Mouse (Mus musculus) cerebellum, adult 11 months (tissue): Measurements from ENCODE around the gene Nat8f2.
"Not testable (repeated sequence)": the region's sequence is repeated elsewhere in the genome, so short reads cannot be mapped to it uniquely, and the experiment has no call there.

ENCODE experiments used
- DNase-seq: peaks from one replicate; pipeline ENCODE4 v3.0.0; 2022

The Nat8f2 gene

DNA sequence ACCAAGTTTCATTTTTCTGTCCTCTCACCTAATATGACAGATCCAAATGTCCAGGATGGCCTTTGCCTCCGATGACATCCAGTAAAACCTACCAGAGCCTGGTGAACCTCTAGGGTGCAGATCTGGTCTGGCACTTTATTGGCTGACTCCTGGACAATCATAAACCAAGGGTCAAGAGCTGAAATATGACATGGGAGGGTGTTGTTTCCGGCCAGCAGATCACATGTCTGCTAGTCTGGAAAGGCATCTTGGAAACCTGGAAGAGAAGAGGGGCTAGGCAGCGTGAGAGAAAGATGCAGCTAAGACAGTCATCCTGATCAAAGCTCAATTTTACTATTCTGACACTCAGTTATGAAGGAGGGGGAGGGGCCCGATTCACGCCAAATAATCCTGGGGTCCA lies at the start of gene Nat8f2:
Nat8f2 (minus strand) TSS at position 153 of the 400 bp plus-strand sequence.
- not testable (repeated sequence) for DNase-seq

GRCm38 (mm10) chr6:85918341-85918740 lies 49.4 kb upstream of the Nat8f2 start:
- not testable (repeated sequence) for DNase-seq

- no peak for DNase-seq
Observed at GRCm38 (mm10) chr6:85916596-85916995, 47.6 kb upstream of the Nat8f2 start.

DNA sequence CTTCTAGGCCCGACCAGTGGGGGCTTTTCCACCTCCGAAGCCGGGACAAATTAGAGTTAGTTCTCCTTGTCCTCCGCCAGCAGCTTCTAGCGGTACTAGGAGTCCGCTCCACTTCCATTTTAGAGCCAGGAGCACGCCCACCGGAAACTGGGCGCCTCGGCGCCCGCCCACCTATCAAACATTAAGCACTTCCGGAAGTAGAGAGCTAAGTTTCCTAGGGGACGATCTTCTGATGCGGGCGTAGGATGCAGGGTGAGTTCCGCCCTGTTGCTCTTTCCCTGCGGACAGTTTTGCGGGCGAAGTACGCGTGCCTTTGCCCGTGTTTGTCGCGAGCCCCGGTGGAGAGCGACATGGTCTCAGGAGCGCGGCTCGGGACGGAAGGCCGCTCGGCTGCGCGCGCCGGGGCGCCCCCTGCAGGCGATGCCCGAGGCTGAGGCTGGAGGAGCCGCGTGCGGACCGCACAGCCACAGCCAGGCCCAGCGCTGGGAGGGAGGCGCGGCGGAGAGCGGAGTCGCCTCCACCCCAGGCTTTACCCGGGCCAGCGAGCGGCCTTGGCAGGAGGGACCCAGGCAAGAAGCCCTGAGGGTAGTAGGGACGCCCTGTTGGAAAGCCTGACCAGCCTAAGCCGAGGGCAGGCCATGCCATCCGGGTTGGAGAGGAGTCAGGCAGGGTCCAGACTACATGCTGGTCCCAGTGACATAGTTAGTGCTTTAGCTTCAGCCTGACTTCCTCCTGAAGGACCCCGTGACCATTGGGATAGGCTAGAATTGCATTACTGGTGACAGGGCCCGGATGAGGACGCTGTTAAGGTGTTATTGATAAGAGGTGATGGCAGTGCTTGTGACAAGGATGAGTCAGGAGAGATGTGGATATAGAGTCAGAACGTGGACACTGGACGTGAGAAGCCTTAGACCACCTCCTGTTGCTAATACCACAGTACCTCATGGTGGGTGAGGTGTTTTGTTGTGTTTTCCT lies 46.9 kb upstream of the Nat8f2 start, which contains the start of gene Nat8f1:
Nat8f1 (minus strand) TSS at position 149 of the 975 bp plus-strand sequence.
- peak; percentile 81 for DNase-seq

DNA sequence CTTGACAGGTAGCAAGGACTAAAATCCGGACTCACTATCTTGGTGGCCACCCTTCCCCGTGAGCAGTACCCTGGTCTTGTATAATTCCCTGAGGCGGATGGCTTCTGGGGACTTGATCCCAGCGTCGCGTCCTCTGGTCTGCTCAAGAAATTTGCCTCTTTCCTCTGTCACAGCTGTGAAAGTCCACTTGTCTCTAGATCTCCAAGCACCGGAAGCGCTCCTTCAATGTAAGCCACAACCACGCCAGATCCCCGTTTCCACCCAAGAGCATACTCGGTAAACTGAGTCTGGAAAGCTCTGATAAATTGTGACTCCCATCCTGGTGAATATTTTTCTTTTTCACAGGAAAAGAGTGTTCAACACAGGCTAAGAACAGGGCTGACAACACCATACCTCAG lies 46.2 kb upstream of the Nat8f2 start:
- no peak for DNase-seq

- no peak for DNase-seq
Observed at GRCm38 (mm10) chr6:85911587-85911986, 42.6 kb upstream of the Nat8f2 start, which contains the start of gene Tprkb. Gene Tprkb, plus strand, starts transcription at chr6:85911865.

GRCm38 (mm10) chr6:85909704-85910103 lies 40.7 kb upstream of the Nat8f2 start:
- DNase-seq, result no peak

DNA sequence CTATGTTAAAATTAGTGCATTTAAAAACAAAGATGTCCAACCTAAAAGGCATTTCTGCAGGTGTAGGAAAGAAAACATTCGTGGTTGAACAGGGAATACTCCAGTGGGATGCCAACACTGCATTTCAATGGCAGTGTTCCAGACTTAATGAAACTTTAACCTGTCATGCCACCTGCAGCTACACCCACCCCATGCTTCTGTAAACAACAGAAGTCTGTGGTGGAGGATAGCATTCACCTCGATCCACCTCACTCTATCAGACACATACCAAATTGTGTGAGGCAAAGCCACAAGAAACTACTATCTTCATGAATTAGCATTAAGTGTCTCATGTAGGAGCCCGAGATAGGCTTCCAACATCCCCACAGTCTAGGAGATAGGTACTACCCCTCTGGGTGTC lies 39.4 kb upstream of the Nat8f2 start:
- DNase-seq, result no peak

- peak; percentile 16 for DNase-seq
Observed at GRCm38 (mm10) chr6:85906911-85907351, 38.0 kb upstream of the Nat8f2 start.

GRCm38 (mm10) chr6:85904642-85905061 lies 35.7 kb upstream of the Nat8f2 start, which contains the start of gene Nat8f4:
Gene Nat8f4, minus strand, starts transcription at chr6:85904884.
- peak; percentile 81 for DNase-seq

- DNase-seq, result no peak
Observed at GRCm38 (mm10) chr6:85902303-85902702, 33.3 kb upstream of the Nat8f2 start.

GRCm38 (mm10) chr6:85898596-85899475 lies 29.9 kb upstream of the Nat8f2 start:
- not testable (repeated sequence) for DNase-seq

DNA sequence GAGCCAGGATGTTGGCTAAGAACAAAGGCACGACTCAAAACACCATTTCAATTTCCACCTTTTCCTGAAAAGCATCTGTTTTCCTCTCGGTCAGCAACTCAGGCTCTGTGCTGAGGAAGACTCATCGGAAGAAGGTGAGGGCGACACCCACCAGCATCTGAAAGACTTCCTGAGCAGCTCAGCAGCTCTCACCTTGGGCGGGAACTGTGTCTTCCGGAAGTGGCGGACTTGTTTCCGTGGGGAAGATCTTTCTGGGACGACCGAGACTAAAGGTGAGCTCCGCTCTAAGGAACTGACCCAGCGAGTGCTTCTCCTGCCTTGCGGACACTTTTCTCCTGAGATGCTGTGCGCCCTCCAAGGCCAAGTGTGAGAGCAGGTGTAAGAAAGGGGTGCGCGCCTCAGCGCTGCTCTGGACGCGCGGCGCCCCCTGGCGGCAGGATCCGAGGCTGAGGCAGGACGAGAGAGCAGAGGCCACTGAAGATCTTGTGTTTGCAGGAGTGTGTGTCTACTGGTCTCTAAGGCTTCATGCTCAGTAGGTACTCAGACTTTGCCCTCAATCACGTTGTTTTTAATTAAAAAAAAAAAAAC lies 26.2 kb upstream of the Nat8f2 start:
- DNase-seq, result peak; percentile 29

GRCm38 (mm10) chr6:85888961-85889360 lies 20.0 kb upstream of the Nat8f2 start:
- DNase-seq, result no peak

DNA sequence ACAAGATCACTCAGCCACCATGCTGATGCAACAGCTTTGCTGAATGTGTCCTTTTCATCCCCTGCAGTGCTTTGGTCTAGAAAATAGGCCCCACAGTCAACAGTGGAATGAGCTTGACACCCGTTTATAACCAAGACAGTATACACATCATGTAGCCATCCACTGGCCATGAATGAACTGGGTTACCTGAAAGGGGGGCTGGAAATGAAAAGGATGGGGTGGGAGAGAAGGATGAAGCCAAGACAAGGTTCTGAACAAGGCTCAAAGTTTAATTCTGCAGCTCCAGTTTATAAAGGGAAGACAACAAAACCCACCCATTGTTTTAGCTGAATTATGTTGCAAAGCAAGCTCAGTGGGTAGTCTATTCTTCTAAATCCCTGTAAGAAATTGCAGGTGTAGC lies 15.4 kb upstream of the Nat8f2 start:
- DNase-seq, result no peak

GRCm38 (mm10) chr6:85883246-85883645 lies 14.3 kb upstream of the Nat8f2 start:
- DNase-seq, result not testable (repeated sequence)

DNA sequence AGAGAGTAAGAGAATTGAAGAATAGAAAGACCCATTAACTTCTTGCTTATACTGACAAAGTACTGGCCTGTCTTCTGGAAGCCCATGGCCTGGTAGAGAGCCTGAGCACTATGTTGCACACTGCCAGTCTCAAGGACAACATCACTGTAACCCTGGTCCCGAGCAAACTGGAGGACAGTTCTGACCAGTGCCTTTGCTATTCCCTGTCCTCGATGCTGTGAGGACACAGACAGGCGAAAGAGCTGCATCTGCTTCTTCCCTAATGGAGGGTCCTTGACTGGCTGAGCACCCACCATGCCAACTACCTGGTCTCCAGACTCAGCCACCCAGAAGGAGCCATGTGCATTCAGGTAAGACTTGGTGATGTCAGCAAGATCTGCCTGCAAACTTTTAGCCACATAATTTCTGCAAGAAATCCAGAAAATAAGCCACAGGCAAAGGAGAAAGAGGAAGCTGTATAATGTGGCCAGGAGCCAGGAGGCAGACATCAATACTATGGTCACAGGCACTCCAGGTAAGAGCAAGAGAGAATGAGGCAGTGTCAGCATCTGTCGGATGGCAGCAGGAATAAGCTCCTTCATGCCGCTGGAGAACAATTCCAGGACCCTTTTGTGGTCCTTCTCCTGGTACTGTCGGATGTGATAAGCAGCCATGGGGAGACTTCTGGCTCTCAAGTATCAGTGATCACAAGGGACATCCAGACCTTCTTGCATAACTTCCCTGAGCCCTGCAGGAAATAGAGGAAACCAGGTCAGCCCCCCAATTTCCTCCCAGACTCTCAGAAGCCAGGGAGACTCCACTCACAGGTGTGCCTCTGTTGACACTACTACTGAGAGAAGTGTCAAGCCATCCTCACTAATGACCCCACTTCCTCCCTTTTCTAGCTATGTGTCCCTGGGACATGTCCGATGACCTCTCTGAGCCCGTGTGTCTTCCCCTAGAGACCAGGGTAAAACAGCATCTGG lies 950 bp downstream of the Nat8f2 start:
- DNase-seq, result no peak

DNA sequence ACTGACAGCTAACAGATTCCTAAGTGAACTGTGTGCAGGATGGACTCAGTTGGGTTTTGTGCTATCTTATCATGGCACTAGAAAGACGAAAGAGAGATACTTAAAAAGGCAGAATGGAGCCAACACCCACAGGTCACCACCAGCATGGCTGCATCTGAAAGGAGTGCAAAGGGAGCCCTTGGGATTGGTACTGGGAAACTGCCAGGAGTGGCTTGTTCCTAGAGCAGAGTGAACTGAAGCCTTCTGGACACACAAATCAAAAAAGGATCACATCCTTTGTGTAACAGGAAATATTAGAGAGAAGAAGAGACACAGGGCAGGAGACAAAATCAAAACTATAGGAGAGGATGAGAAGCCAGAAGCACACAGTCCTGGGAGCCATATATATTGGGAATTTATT lies 2.0 kb downstream of the Nat8f2 start:
- DNase-seq, result not testable (repeated sequence)

DNA sequence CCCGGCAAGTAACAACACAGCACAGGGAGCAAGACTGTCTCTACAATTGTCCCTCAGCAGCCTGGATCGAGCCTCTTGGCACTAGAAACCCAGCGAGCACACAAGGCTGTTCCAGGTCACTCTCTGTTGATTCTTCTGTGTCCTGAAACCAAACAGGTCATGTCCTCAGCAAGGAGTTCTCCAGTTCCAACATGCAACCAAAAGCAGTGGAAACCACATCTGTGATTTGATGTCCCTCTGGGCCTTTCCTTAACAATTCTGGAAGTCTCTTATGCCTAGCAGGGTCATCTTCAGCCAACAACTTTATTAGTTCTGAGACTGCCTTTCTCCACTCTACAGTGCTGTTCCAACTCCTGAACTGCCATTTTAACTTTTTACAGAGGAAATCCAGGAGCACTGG lies 2.8 kb downstream of the Nat8f2 start:
- not testable (repeated sequence) for DNase-seq

DNA sequence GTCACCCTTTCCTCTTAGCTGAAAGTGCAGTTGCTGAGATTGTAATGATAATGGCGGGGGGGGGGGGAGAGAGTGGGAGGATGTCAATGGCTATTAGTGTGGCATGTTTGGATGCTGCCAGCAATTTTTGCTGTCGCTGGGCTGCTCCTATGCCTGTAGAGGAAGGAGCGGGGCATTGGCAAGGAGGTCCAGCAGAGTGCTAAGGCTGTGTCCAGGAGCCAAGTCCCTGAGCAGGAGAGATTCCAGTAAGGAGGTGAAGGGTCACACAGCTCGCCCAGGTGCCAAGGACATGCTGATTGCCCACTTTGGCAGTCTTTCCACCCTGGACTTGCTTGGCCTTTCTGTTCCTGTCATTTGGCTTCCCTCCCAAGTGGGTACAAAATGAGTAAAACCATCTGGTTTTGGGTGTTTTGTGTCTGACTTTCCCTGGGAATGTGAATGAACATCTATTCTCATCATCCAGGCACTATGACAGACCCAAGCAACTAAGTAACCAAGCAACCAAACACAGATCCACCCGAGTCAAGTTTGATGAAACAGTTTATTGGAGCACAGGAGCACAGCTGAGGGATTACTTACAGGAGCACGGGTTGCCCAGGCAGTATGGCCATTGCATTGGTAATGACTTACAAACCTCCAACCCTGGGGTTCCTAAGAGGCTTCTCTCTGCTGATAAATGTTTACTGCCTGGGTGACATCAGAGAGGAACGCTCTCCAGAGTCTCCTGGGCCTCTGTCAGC lies 3.9 kb downstream of the Nat8f2 start:
- DNase-seq, result peak; percentile 7

GRCm38 (mm10) chr6:85863840-85864239 lies 5.1 kb downstream of the Nat8f2 start:
- DNase-seq, result no peak
